12 mouse cellular contexts compared by ENCODE assay signal in genomic region chr3:37672266-37673040, GRCm38 (mm10). TPM values are rescaled to one million over a fixed set of nuclear protein-coding genes. Genes with fewer than 3 reads are reported as not detected.
DNase-seq lines count a peak whose midpoint lies in the region; ATAC-seq and TF ChIP-seq lines count a peak whose summit lies in the region.
"Had no signal": no experiment of that assay in that cellular context is flagged by ENCODE, and none has a peak within 500 bp of the region (broad histone marks: within the 10 kb centered on the region; RNA-seq: fewer than 3 reads in every experiment).

No protein-coding gene starts in this region.

- H3K9me3 ChIP-seq in kidney, embryonic 15.5 days (replicated peaks): peaks cover 15% of the 10 kb centered on the region
- H3K9me3 ChIP-seq in G1E (replicated peaks): no peaks in the 10 kb centered on the region
- H3K9me3 ChIP-seq in embryonic facial prominence, embryonic 11.5 days (replicated peaks; ENCODE audit: control insufficient read depth, low read length): no peaks in the 10 kb centered on the region; the same call in 1 of the 2 replicates
- peaks cover 3% of the 10 kb centered on the region; the same call in 1 of the 2 replicates for H3K9me3 ChIP-seq in neural tube, embryonic 14.5 days (ENCODE audit: control insufficient read depth, low read length)
- H3K9me3 ChIP-seq: liver, embryonic 15.5 days had no signal

- H3K9ac ChIP-seq in kidney, embryonic 15.5 days: no peak overlapping the region
- H3K9ac ChIP-seq in embryonic facial prominence, embryonic 11.5 days (replicated peaks; ENCODE audit: low read length): no peak overlapping the region
- H3K9ac ChIP-seq in neural tube, embryonic 14.5 days (replicated peaks; ENCODE audit: low read depth, low read length): no peak overlapping the region
- H3K9ac ChIP-seq: forebrain, postnatal 0 days; heart, embryonic 12.5 days; liver, embryonic 15.5 days had no signal

- H3K36me3 ChIP-seq in kidney, embryonic 15.5 days: peaks cover 11% of the 10 kb centered on the region
- no peaks in the 10 kb centered on the region for H3K36me3 ChIP-seq in G1E (replicated peaks)
- no peaks in the 10 kb centered on the region for H3K36me3 ChIP-seq in embryonic facial prominence, embryonic 11.5 days (replicated peaks; ENCODE audit: control insufficient read depth, insufficient read depth, low read depth, low read length)
- H3K36me3 ChIP-seq in neural tube, embryonic 14.5 days (ENCODE audit: control insufficient read depth, insufficient read depth, low read length): no peaks in the 10 kb centered on the region
- H3K36me3 ChIP-seq: heart, embryonic 12.5 days; liver, embryonic 15.5 days had no signal

- peak overlapping the region; percentile 59 for H3K27ac ChIP-seq in kidney, embryonic 15.5 days
- no peak overlapping the region for H3K27ac ChIP-seq in embryonic facial prominence, embryonic 11.5 days (replicated peaks; ENCODE audit: low read depth, low read length)
- H3K27ac ChIP-seq in neural tube, embryonic 14.5 days (ENCODE audit: low read depth, low read length): no peak overlapping the region
- H3K27ac ChIP-seq: liver, embryonic 15.5 days had no signal

- no peaks in the 10 kb centered on the region for H3K27me3 ChIP-seq in kidney, embryonic 15.5 days
- H3K27me3 ChIP-seq in G1E (ENCODE audit: insufficient read depth, low read length): peaks cover 35% of the 10 kb centered on the region
- H3K27me3 ChIP-seq in embryonic facial prominence, embryonic 11.5 days (ENCODE audit: control insufficient read depth, insufficient read depth, low read length): no peaks in the 10 kb centered on the region
- no peaks in the 10 kb centered on the region for H3K27me3 ChIP-seq in neural tube, embryonic 14.5 days (ENCODE audit: control insufficient read depth, insufficient read depth, low read length)

- no peak for DNase-seq in kidney, adult 9 months
- no peak for DNase-seq in G1E (ENCODE audit: low spot score)
- peak; percentile 49 for DNase-seq in embryonic facial prominence, embryonic 11.5 days (ENCODE audit: low spot score)
- no peak for DNase-seq in natural killer cell, adult 2 months (ENCODE audit: low spot score in 2 of 2)
- no peak for DNase-seq in thymus, postnatal 36 days
- DNase-seq: forebrain, postnatal 0 days; kidney, postnatal 10 days; right cerebral cortex, postnatal 25 days had no signal

- peaks cover 34% of the 10 kb centered on the region for H3K4me1 ChIP-seq in kidney, embryonic 15.5 days
- peaks cover 62% of the 10 kb centered on the region for H3K4me1 ChIP-seq in G1E (ENCODE audit: insufficient read depth, low read depth, low read length)
- H3K4me1 ChIP-seq in embryonic facial prominence, embryonic 11.5 days (ENCODE audit: control insufficient read depth, insufficient read depth, low read length): no peaks in the 10 kb centered on the region
- H3K4me1 ChIP-seq in neural tube, embryonic 14.5 days (ENCODE audit: control insufficient read depth, insufficient read depth, low read length): peaks cover 9% of the 10 kb centered on the region; the same call in 1 of the 2 replicates
- H3K4me1 ChIP-seq: liver, embryonic 15.5 days had no signal

- WGBS in kidney, embryonic 15.5 days: 22% methylated on average over 15 of the region's 15 CpGs
- 17% methylated on average over 15 of the region's 15 CpGs for WGBS in embryonic facial prominence, embryonic 11.5 days
- 3% methylated on average over 15 of the region's 15 CpGs for WGBS in neural tube, embryonic 14.5 days

- H3K4me3 ChIP-seq in kidney, embryonic 15.5 days (replicated peaks): no peak overlapping the region
- H3K4me3 ChIP-seq in G1E (ENCODE audit: low read depth, low read length): no peak overlapping the region; the same call in 1 of the 2 replicates
- no peak overlapping the region for H3K4me3 ChIP-seq in embryonic facial prominence, embryonic 11.5 days (ENCODE audit: low read depth, low read length)
- H3K4me3 ChIP-seq in neural tube, embryonic 14.5 days (ENCODE audit: low read depth, low read length): no peak overlapping the region
- H3K4me3 ChIP-seq: heart, embryonic 12.5 days; liver, embryonic 15.5 days had no signal

- TF ChIP-seq CTCF in G1E (IDR thresholded peaks at IDR 0.05; ENCODE audit: low read depth, low read length): no peak

- peak; percentile 65 for ATAC-seq in kidney, embryonic 15.5 days (replicated peaks; ENCODE audit: low FRiP score)
- ATAC-seq in G1E (ENCODE audit: extremely low read depth, insufficient number of reproducible peaks, low FRiP score, poor library complexity, severe bottlenecking): peak; percentile 61
- ATAC-seq in embryonic facial prominence, embryonic 11.5 days (replicated peaks; ENCODE audit: insufficient number of reproducible peaks, low FRiP score, low TSS enrichment, low read depth): no peak
- 0 out of 2 replicates have a peak, but pooled peaks have one; percentile 12 for ATAC-seq in neural tube, embryonic 14.5 days (ENCODE audit: low read depth)
- ATAC-seq: forebrain, postnatal 0 days had no signal

- 0 out of 2 replicates have a peak overlapping the region, but pooled peaks have one; percentile 15 for H3K4me2 ChIP-seq in kidney, embryonic 15.5 days
- no peak overlapping the region for H3K4me2 ChIP-seq in embryonic facial prominence, embryonic 11.5 days (ENCODE audit: low read depth, low read length)
- H3K4me2 ChIP-seq in neural tube, embryonic 14.5 days (ENCODE audit: low read depth, low read length): no peak overlapping the region
- H3K4me2 ChIP-seq: heart, embryonic 12.5 days; liver, embryonic 15.5 days had no signal

RNA-seq across cellular contexts. Expression of gene Spry1, which starts 32.7 kb away (rescaled TPM):
- polyA plus RNA-seq in kidney, embryonic 15.5 days (2015; fragmentation: Nextera tagmentation; extraction: Ambion mirVana): 36.2 and 38.7 TPM in 2 replicates
- total RNA-seq in G1E (2014; fragmentation: Nextera tagmentation) (28.4 and 35.5 TPM in 2 replicates), G1E (2017) (3.9 and 4.2 TPM in 2 replicates)
- polyA plus RNA-seq in G1E (2012): 4.8 and 5.7 TPM in 2 replicates
- 10.2 and 15.1 TPM in 2 replicates for polyA plus RNA-seq in embryonic facial prominence, embryonic 11.5 days (2014; fragmentation: Nextera tagmentation; extraction: Ambion mirVana)
- 5.0 and 5.1 TPM in 2 replicates for polyA plus RNA-seq in neural tube, embryonic 14.5 days (2014; fragmentation: Nextera tagmentation; extraction: Ambion mirVana)

RNA-seq across cellular contexts. Expression of gene Gm5148, which starts 51.8 kb away (rescaled TPM):
- 8.1 and 8.2 TPM in 2 replicates for polyA plus RNA-seq in kidney, embryonic 15.5 days (2015; fragmentation: Nextera tagmentation; extraction: Ambion mirVana)
- total RNA-seq in G1E (2014; fragmentation: Nextera tagmentation): 1.4 TPM in 1 of 2 replicates, not detected in the other
- total RNA-seq in G1E (2017): 19.8 and 28.1 TPM in 2 replicates
- 0.13 and 0.19 TPM in 2 replicates for polyA plus RNA-seq in G1E (2012)
- 2.6 and 3.7 TPM in 2 replicates for polyA plus RNA-seq in embryonic facial prominence, embryonic 11.5 days (2014; fragmentation: Nextera tagmentation; extraction: Ambion mirVana)
- 9.7 and 15.4 TPM in 2 replicates for polyA plus RNA-seq in neural tube, embryonic 14.5 days (2014; fragmentation: Nextera tagmentation; extraction: Ambion mirVana)
